Mouse (Mus musculus) adrenal gland, postnatal 25 days (tissue): Measurements from ENCODE around the gene Cth. TPM values are rescaled to one million over a fixed set of nuclear protein-coding genes. Genes with fewer than 3 reads are reported as not detected.

Experiments used
- DNase-seq: peaks from one replicate; pipeline ENCODE4 v3.0.0; 2021; ENCODE audit warnings: mixed read lengths
- total RNA-seq: library from RNA; stranded (reverse); gene quantifications from 2 replicates; pipeline ENCODE4 v1.2.3, GENCODE M21; 2021

The Cth gene
- total RNA-seq, 1 experiment from 2014 or later = 43.2 TPM

DNA sequence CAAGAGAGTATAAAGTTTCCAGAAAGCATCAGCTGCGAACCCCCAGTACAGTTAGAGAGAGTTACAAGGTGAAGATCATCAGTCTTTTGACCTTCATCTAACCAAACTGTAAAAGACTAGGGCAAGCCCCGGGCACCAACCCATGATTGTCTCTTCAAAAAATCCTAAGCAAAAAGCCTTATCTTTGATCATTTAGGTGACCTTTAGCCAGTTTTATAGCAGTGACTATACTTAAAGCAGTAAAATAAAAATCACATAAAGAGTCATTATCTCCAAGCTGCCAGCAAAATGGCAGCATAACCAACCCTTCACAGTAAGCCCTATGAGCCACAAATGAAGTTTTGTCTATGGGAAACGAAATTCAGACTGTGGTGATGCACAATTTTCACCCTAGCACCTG is 14.6 kb downstream of the Cth start:
- DNase-seq = no peak

DNA sequence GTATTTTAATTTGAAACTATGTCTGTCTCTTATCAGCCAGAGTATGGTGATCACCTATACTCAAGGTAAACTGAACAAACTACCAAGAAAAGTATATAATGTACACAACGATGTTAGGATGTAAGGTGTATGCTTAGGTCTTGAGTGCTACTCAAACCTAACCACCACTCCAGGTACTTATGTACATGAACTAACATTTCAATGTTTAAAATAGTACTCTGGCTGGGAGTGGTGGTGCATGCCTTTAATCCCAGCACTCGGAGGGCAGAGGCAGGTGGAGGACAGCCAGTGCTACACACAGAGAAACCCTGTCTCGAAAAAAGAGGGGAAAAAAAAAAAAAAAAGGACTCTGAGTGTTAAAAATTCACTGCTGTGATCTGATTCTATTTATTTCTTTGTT is 16.7 kb downstream of the Cth start:
- no peak for DNase-seq

DNA sequence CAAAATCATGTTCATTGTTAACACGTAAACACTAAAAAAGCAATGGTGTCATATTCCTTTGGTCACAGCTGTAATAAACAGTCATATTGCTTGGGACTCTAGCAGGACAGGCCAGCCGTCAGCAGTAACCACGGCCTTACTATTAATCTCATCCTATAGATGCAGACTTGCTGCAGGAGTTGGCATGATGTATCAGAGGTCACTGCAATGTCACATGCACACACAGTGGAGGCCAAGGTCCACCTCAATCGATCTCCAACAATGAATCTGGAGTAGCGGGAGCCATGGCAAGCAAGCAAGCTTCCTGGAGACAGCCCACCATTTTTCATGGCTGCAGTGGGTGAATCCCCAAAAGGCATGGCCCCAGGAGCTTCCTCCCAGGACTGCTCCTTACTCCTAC is 23.2 kb downstream of the Cth start:
- no peak for DNase-seq

DNA sequence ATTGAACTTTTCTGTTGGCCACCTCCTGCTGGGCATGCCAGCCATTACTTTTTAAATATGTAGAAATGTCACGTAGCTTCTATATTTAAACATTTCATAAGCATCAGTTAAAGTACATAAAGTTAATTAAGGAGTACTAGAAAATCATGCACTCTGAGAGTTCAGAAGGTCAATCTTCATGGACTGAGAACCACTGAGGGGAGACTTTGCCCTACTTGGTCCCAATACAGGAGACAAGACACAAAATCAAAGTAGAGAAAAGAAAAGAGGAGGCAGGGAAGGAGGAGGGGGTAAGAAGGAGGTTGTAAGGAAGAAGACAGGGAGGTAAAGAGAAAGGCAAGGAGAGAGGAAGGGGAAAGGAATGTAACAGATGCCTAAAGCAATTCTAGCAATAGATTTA is 24.9 kb downstream of the Cth start:
- no peak for DNase-seq

DNA sequence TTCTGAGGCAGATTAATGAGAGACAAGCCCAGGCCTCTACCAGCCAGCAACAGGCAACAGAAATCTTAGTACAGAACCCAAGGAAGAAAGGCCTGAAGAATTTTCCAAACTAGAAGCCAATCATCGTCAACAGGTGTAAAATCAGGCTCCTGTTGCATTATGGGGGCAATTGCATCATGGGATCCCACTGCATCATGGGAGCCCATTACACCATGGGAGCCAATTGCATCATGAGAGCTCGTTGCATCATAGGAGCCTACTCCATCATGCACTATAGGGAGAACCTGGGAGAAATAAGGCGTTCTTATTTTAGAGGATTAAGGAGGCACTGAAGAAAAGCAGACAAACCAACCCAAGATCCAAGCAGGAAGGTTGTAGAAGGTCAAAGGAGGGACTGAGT is 27.2 kb downstream of the Cth start:
- no peak for DNase-seq

DNA sequence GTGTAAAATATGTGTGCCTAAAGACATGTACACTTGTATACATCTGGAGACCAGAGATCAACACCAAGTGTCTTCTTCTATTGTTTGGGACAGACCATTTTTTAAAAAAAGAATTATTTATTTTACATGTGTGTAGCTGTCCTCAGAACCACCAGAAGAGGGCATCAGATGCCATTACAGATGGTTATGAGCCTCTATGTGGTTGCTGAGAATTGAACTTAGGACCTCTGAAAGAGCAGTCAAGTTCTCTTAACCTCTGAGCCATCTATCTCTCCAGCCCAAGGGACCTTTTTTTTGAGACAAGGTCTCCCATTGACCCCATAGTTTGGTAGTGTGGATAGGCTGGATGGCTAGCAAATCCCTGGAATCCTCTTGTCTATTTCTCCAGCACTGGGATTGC is 33.1 kb downstream of the Cth start:
- no peak for DNase-seq

DNA sequence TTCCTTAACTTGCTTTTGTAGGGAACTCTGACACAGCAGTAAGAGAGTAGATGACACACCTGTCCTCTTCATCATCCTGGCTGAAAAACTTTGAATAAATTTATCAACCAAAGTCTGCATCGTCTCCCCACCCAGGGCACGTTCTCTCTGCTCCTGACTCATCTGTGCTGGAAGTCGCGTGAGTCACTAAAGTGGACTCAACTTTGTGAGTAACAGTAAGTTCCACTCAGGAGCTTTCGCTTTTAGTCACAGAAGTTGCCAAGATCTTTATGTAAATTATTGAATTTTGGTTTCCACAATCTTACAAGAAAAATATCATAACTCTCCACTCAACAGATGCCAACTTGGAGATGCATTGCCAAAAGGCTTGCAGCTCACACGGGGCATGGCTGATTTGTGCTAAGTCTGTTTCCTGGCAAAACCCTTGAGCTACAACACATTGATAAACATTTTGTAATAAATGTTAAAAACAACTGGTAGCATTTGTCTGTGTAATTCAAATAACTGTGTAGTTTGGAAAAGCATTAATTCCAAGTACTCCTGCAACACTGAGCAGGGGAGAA is 40.7 kb downstream of the Cth start:
- DNase-seq = no peak

DNA sequence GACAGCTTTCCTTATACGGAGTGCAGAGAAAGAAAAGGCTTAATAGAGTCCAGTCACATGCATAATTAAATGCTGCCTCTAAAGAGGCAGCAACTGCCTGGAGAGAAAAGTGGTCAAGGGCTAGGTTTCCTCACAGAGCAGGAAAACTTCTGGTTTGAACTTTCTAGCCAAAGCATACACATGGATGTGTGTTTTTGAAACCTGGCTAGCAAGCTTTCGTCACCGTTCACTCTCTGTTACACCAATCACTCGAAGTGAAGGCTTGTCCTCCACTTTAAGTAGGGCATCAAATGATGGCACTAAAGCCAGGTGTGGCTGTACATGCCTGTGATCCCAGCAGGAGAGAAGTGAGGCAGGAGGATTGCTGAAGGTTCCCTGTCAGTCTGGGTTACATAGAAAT is 41.8 kb downstream of the Cth start:
- no peak for DNase-seq

DNA sequence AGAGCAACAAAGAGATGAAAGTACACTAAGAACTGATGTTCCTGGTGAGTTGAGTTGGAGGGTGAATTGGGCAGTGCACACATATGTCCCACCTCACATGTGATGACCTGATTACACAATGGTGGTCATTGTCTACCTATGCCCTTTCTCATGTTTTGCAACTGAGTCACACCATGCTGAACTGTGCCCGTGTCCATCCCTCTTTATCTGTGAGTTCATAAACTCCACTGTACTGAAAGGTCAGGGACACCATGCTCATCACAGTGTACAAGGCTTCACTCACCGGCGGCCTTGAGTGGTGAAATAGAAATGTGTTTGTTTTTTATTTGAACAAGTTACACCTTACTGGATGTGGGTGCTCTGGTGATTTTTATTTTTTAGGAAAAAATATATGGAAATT is 42.9 kb downstream of the Cth start:
- peak; percentile 19 for DNase-seq

DNA sequence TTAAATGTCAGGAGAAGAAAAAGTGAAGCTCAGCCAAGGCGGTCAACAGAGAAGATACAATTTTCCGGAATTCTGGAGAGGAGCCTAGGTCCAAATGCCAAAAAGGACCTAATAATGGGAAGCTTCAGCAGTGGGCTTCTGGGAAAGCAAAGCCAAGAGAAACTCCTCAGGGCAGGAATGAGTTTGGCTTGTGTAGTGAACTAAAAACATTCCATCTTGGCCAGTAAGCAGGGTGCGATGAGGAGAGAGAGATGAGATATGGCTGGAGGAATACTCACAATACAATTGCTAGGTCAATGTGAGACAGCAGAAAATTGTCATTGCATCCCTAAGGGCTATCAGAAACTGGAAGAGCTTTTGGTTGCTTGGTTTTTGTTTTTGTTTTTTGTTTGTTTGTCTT is 43.9 kb downstream of the Cth start:
- no peak for DNase-seq

DNA sequence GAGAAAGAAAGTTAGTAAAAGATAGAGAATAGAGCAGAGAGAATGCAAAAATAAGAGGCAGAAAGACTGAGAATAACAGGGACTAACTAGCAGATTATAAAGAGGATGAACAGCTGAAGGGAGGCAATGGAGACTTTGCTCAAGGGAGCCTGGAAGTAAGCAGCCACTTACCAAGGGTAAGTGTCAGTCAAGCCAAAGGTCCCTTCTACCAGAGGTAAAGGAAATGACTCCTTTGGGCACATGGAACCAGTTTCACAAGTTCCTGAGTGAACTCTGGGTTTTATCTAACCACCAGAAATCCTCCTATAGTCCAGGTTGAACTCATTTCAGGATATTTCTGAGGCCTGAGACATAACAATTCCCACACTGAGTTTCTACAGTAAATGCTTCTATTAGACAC is 47.0 kb downstream of the Cth start:
- no peak for DNase-seq

DNA sequence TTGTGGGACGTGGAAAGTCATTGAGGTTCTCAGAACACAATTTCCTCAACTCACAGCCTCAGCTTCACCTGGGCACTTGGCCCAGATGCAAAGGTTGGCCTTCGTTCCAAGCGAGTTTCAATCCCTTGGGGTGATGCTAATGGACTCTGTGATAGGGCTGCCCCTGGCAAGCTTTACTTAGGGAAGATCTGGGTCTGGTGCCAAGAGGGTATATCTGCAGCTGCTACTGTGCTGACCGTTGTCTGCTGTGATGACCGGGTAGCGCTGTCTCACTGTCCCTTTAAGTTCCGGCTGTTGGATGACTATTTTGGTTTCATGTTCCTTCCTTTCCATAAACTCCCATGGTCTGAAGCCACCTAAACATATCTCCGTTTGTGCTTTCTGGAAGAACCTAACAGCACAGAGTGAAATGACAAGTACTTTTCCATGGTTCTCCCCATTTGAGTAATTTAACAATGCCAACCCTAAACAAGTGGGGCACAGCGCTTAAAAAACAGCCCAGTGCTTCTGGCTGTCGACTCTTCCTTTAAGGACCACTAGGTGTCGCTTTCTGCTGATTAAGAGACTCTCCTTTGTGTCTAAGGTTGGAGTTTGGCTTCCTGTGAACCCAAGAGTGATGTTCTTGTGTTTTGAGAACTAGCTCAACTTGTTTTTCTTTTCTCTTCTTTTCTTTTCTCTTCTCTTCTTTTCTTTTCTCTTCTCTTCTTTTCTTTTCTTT is 48.3 kb downstream of the Cth start:
- DNase-seq = peak; percentile 20

DNA sequence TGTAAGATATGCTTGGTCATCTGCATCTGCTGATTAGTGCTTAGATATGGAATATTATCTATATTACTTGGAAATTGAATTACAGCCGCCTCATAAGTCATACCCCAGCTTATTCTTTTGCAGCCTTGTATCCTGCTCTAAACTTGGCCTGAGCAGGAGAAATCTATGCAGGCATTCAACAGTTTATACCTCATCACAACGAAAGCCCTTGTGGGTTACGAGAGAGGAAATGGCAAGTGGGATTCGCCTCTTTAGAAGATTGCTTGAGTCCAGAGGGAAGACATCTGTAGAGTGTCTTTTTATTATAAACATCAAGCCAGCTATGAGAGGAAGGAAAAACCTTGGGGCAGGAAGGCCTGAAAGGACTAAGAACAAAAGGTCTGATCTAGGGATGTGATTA is 52.0 kb downstream of the Cth start:
- DNase-seq = no peak

DNA sequence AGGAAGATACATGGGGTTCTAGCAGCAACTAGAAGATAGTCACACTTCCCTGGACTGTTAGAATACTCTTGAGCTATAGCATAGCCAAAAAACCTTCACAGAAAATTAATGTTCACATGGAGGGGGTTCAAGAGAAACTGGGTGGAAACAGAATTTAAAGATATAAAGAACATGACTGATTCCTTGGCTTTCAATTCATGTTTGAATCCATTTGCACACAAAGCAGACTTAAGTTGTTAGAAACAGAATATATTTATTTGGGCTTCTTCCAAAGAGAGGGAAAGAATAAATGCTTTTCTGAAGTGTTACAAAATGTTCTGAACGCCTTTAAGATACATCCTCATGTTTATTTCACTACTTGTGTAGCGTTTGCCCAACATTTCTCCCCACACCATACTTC is 57.0 kb downstream of the Cth start:
- no peak for DNase-seq

DNA sequence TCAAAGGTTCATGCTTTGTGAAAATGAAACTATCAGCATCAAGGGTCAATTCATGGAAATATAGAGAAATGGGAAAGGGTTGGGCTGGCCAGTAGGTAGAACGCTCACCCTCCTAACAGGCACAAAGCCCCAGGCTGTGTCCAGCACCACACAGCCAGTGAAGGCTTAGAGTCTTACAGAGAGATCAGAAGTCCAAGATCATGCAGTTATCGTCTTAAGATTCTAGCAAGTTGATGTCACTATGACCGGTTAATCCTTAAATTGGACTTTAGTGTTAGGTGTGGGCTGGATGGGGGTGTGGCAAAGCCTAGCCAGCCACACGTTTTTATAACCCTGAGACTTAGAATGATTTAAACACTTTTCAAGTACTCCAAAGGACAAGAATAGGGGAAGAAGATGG is 58.6 kb downstream of the Cth start:
- DNase-seq = no peak

DNA sequence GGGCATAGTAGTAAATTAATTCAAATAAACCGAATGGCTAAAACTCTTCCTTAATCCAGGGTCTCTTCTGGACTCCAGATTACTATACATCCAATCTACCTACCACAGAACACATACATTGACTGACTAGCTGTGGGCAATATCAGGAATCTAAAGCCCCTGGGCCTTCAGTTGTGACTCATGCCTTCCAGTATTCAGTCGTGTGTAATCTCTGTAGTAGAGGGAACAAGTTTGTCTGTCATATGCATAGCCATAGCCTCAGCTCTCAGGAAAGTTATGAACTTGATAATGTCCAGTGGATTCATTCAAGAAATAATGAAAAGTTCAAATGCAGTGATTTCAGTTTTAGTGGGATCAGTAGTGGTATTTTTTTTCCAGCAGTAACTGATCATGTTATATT is 59.0 kb downstream of the Cth start:
- no peak for DNase-seq

DNA sequence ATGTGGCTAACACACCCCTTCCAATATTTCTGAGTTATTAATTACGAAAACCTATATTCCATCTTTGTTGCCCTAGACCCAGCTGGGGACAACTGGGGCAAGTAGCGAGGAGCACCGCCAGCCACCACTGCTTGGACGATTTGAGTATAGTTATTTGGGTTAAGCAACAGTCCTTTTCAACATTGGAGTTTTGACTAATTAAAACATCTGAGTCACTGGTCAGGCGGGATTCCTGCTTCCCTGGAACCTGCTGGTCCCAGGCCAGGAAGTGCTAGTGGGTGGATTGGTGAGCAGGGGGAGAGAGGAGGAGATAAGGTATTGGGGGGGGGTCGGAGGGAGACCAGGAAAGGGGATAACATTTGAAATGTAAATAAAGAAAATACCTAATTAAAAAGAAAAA is 59.4 kb downstream of the Cth start:
- no peak for DNase-seq

DNA sequence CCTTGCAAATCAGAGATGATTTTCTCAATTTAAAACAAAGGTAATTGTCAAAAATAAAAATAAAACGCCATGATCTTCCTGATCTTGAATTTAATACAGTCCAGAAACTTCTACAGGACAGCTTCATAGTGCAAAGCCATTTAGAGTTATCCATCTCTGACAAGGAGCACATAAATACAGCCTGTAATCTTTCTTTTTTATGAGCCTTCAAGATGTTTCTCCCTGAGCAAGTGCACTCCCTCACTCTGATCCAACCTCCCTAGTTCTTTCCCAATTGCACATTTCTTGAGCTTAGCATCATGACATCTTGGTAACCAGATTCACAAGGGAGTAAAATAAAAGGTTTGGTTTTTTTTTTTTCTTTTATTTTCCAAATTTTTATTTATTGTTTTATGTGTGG is 72.1 kb downstream of the Cth start:
- DNase-seq = no peak

DNA sequence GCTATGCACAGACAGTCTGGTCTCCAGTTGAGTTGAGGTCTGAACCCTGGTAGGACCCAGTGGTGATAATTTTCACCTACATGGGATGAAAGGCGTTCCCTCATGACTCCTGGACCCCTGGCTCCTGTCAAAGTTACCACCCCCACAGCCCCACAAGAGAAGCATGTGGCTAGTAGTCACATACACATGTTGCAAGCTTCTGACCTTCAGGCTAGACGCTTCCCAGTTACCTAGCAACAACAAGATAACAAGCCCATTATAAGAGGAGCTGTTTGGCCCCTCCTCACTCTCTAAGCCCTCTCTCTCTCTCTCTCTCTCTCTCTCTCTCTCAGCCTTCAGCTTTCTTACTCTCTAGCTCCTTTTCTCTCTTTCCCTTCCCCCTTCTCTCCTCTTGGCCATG is 76.4 kb downstream of the Cth start:
- no peak for DNase-seq

DNA sequence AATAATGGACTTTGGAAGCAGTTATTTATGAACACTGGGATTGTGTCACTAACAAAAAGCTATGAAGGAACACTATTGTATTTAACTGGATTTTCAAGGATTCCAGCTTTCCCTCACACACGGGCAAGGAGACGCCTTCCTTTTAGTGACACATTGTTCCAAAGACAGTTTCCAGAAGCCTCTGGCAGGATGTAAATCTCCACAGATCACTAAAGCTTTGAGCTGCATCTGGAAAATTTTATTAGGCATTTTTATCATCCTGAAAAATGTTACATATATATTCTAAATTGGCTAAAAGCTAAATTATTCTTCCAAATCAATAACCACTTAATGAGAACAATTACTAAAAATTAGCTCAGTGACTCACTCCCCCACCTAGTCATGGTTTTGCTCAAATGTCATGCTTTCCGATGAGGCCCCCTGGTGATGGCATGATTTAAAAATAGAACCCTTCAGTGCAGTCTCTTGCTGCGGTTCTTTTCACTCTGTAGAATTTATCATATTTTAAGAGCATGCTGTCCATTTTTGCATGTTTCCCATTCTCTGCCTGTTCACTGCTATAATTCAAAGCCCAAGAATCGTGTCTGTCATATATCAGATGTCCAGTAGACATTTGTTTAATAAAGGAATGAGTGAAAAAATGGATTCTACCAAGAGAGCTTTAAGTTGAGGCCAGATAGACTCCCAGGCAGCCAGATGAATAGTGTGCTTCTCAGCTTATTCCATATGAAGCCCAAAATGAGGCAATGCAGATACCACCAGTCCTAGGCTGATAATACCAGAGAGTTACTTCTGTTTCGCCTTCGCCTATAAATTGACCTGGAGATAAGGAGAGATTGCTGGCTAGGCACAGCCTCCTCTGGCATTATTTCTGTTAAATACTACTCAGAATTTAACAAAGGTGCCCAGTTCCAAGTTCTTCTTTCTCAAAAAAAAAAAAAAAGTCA is 77.3 kb downstream of the Cth start:
- DNase-seq = no peak
